Mouse (Mus musculus) urinary bladder, postnatal 14 days (tissue): Measurements from ENCODE around the gene Borcs7.
"Not testable (repeated sequence)": the region's sequence is repeated elsewhere in the genome, so short reads cannot be mapped to it uniquely, and the experiment has no call there.

Experiments
- DNase-seq: peaks from one replicate; pipeline ENCODE4 v3.0.0; 2021; ENCODE audit warnings: low spot score

Gene Borcs7

GRCm38 (mm10) chr19:46714234-46714633, 24.5 kb downstream of the Borcs7 start:
- no peak for DNase-seq

GRCm38 (mm10) chr19:46715016-46715415, 25.3 kb downstream of the Borcs7 start:
- DNase-seq, result no peak

- no peak for DNase-seq
Observed at GRCm38 (mm10) chr19:46718150-46718549, 28.4 kb downstream of the Borcs7 start.

GRCm38 (mm10) chr19:46724411-46724810, 34.7 kb downstream of the Borcs7 start:
- no peak for DNase-seq

- DNase-seq, result no peak
Observed at GRCm38 (mm10) chr19:46726142-46726541, 36.4 kb downstream of the Borcs7 start.

GRCm38 (mm10) chr19:46727140-46727736, 37.5 kb downstream of the Borcs7 start:
- no peak for DNase-seq

GRCm38 (mm10) chr19:46727945-46728540, 38.3 kb downstream of the Borcs7 start:
- peak; percentile 47 for DNase-seq

- DNase-seq, result no peak
Observed at GRCm38 (mm10) chr19:46728909-46729308, 39.2 kb downstream of the Borcs7 start.

GRCm38 (mm10) chr19:46731351-46731750, 41.6 kb downstream of the Borcs7 start:
- no peak for DNase-seq

GRCm38 (mm10) chr19:46732673-46733072, 43.0 kb downstream of the Borcs7 start:
- not testable (repeated sequence) for DNase-seq

GRCm38 (mm10) chr19:46733626-46734025, 43.9 kb downstream of the Borcs7 start:
- no peak for DNase-seq

GRCm38 (mm10) chr19:46735241-46735640, 45.5 kb downstream of the Borcs7 start:
- no peak for DNase-seq

GRCm38 (mm10) chr19:46737106-46737505, 47.4 kb downstream of the Borcs7 start:
- DNase-seq, result no peak

- DNase-seq, result peak; percentile 76
Observed at GRCm38 (mm10) chr19:46740341-46741008, 50.8 kb downstream of the Borcs7 start.

GRCm38 (mm10) chr19:46741574-46741973, 51.9 kb downstream of the Borcs7 start:
- no peak for DNase-seq

- no peak for DNase-seq
Observed at GRCm38 (mm10) chr19:46744681-46745080, 55.0 kb downstream of the Borcs7 start.

GRCm38 (mm10) chr19:46747799-46748198, 58.1 kb downstream of the Borcs7 start:
- DNase-seq, result no peak

GRCm38 (mm10) chr19:46752235-46752634, 62.5 kb downstream of the Borcs7 start:
- DNase-seq, result no peak
